Mouse (Mus musculus): ENCODE results near the gene Popdc2. TPM values are rescaled to one million over a fixed set of nuclear protein-coding genes. Genes with fewer than 3 reads are reported as not detected.

Popdc2 gene
- total and polyA plus RNA-seq, 2 experiments from 2014 or later = 675 to 982 TPM

DNA sequence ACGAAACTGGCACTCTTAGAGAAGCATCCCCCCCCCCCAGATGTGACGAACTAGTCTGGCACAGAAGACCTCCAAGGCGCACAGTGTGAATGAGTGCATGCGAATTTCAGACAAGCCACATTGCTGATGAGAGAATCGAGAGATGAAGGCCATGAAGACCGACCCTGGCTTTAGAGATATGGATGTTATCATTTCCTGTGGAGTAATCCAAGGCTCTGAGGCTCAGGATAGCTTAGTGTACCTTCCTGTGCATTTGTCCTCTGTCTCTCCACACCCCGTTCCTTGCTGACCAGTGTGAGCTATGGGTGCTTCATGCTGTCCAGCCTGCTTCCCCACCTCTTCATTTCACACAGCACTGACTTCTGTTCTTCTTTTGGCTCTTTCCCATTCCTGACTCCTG lies 13.2 kb downstream of the Popdc2 start:
- H3K9ac ChIP-seq (replicated peaks; ENCODE audit: low read depth, low read length) = peak overlapping the region; percentile 29; the same call in 1 of the 2 replicates
- H3K27ac ChIP-seq (ENCODE audit: low read depth) = peak overlapping the region; percentile 31; the same call in 1 of the 2 replicates
- peak overlapping the region; percentile 29; the same call in 1 of the 2 replicates for H3K4me2 ChIP-seq (ENCODE audit: low read depth, low read length)
- peaks cover 81% of the 10 kb centered on the region for H3K36me3 ChIP-seq (replicated peaks; ENCODE audit: control insufficient read depth, insufficient read depth, low read length)
- TF ChIP-seq EP300 (IDR thresholded peaks at IDR 0.05; ENCODE audit: low read depth) = no peak
- TF ChIP-seq CTCF (IDR thresholded peaks at IDR 0.05; ENCODE audit: low read depth) = no peak
- ATAC-seq (ENCODE audit: insufficient read depth, low read depth) = no peak
- H3K4me3 ChIP-seq (ENCODE audit: low read depth, low read length) = no peak overlapping the region
- H3K27me3 ChIP-seq (ENCODE audit: control insufficient read depth, insufficient read depth, low read length) = no peaks in the 10 kb centered on the region
- peak; percentile 4 for DNase-seq (ENCODE audit: low spot score)
- WGBS = 42% methylated on average over 7 of the region's 7 CpGs
- H3K9me3 ChIP-seq (replicated peaks; ENCODE audit: control insufficient read depth, low read length) = no peaks in the 10 kb centered on the region
- H3K4me1 ChIP-seq (ENCODE audit: control insufficient read depth, insufficient read depth) = peaks cover 29% of the 10 kb centered on the region

DNA sequence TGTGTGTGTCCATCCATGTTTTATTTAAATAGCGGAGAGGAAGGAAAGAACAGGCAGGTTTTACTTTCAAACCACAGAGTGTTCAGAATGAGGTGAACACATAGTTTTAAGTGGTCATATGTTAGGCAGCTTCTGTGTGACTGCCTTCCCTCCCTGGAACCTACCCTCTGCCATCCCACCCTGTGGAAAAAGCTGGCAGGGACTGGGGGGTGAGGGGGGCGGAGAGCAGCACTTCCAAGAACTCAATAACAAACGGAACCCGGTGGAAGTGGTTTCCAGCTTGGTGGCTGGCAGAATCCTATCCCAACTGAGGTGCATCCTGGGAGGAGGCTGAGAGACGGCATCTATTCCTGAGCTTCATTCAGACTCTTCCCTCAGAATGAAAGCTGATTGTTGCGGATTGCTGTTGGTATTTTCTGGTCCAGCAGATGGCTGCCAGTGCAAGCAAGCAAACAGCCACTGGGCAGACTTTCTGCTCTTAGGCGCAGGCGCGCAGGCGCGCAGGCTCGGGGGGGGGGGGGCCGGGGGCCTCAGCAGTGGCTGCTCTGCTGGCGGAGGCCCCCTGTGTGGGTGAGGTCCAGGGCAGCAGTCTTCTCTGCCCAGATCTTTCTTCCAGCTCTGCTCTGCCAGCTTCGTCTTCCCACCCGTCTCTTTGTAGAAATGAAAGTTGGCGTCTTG lies 14.3 kb downstream of the Popdc2 start:
- Histone ChIP-seq H3K9me3 (replicated peaks; ENCODE audit: control insufficient read depth, low read length) (no peaks in the 10 kb centered on the region), H3K36me3 (replicated peaks; ENCODE audit: control insufficient read depth, insufficient read depth, low read length) (peaks cover 70% of the 10 kb centered on the region), H3K4me3 (ENCODE audit: low read depth, low read length) (peak overlapping the region; percentile 19), H3K4me1 (ENCODE audit: control insufficient read depth, insufficient read depth) (peaks cover 17% of the 10 kb centered on the region; the same call in 1 of the 2 replicates), H3K27ac (ENCODE audit: low read depth) (peak overlapping the region; percentile 27), H3K4me2 (ENCODE audit: low read depth, low read length) (peak overlapping the region; percentile 36), H3K27me3 (ENCODE audit: control insufficient read depth, insufficient read depth, low read length) (no peaks in the 10 kb centered on the region), H3K9ac (replicated peaks; ENCODE audit: low read depth, low read length) (0 out of 2 replicates have a peak overlapping the region, but pooled peaks have one; percentile 29)
- WGBS = 29% methylated on average over 17 of the region's 17 CpGs
- TF ChIP-seq CTCF (IDR thresholded peaks at IDR 0.05; ENCODE audit: low read depth) = no peak
- no peak for TF ChIP-seq EP300 (IDR thresholded peaks at IDR 0.05; ENCODE audit: low read depth)
- DNase-seq (ENCODE audit: low spot score) (peak; percentile 64), ATAC-seq (ENCODE audit: insufficient read depth, low read depth) (peak; percentile 24; the same call in 1 of the 2 replicates)

DNA sequence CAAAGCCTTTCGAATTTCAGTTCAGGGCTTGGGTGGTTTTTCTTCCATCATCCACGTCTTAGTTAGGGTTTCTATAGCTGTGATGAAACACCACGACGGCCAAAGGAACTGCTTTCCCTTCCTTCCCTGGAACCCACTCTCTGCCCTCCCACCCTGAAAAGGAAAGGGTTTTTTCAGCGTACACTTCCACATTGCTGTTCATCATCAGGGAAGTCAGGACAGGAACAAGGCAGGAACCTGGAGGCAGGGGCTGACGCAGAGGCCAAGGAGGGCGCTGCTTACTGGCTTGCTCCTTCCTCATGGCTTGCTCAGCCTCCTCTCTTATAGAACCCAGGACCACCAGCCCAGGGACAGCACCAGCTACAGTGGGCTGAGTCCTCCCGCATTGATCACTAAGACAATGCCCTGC lies 14.8 kb downstream of the Popdc2 start:
- H3K9ac ChIP-seq (replicated peaks; ENCODE audit: low read depth, low read length) = 0 out of 2 replicates have a peak overlapping the region, but pooled peaks have one; percentile 29
- ATAC-seq (ENCODE audit: insufficient read depth, low read depth) (0 out of 2 replicates have a peak, but pooled peaks have one; percentile 6), DNase-seq (ENCODE audit: low spot score) (peak; percentile 5)
- H3K9me3 ChIP-seq (replicated peaks; ENCODE audit: control insufficient read depth, low read length) = no peaks in the 10 kb centered on the region
- peaks cover 66% of the 10 kb centered on the region for H3K36me3 ChIP-seq (replicated peaks; ENCODE audit: control insufficient read depth, insufficient read depth, low read length)
- H3K27me3 ChIP-seq (ENCODE audit: control insufficient read depth, insufficient read depth, low read length) = no peaks in the 10 kb centered on the region
- peaks cover 14% of the 10 kb centered on the region; the same call in 1 of the 2 replicates for H3K4me1 ChIP-seq (ENCODE audit: control insufficient read depth, insufficient read depth)
- H3K27ac ChIP-seq (ENCODE audit: low read depth) = peak overlapping the region; percentile 27
- 34% methylated on average over 8 of the region's 8 CpGs for WGBS
- no peak for TF ChIP-seq CTCF (IDR thresholded peaks at IDR 0.05; ENCODE audit: low read depth)
- peak overlapping the region; percentile 36 for H3K4me2 ChIP-seq (ENCODE audit: low read depth, low read length)
- H3K4me3 ChIP-seq (ENCODE audit: low read depth, low read length) = peak overlapping the region; percentile 19

DNA sequence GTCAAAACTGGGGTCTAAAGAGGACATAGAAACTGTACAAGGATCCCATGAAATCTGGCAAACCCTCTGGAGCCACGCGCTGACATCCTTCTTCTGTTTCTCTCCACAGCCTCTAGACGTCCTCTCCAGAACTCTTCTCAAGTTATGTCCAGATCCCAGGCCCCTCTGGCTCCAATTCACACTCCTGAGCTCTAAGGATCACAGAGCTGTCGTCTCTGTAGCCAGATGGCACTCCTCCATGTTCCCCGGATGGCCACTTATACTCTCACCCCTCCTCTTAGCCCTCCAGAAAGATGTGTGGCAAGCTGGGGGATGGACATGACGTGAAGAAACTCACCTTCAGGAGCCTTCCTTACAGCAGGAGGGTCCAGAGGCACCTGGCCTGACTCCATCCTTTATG lies 15.5 kb downstream of the Popdc2 start:
- ATAC-seq (ENCODE audit: insufficient read depth, low read depth) (no peak), DNase-seq (ENCODE audit: low spot score) (peak; percentile 4)
- H3K36me3 ChIP-seq (replicated peaks; ENCODE audit: control insufficient read depth, insufficient read depth, low read length) = peaks cover 61% of the 10 kb centered on the region
- H3K9me3 ChIP-seq (replicated peaks; ENCODE audit: control insufficient read depth, low read length) = no peaks in the 10 kb centered on the region
- 57% methylated on average over 6 of the region's 6 CpGs for WGBS
- no peak overlapping the region for H3K4me3 ChIP-seq (ENCODE audit: low read depth, low read length)
- no peaks in the 10 kb centered on the region for H3K27me3 ChIP-seq (ENCODE audit: control insufficient read depth, insufficient read depth, low read length)
- peaks cover 12% of the 10 kb centered on the region; the same call in 1 of the 2 replicates for H3K4me1 ChIP-seq (ENCODE audit: control insufficient read depth, insufficient read depth)
- TF ChIP-seq EP300 (IDR thresholded peaks at IDR 0.05; ENCODE audit: low read depth) = no peak
- H3K27ac ChIP-seq (ENCODE audit: low read depth) = no peak overlapping the region
- H3K4me2 ChIP-seq (ENCODE audit: low read depth, low read length) = no peak overlapping the region
- no peak overlapping the region for H3K9ac ChIP-seq (replicated peaks; ENCODE audit: low read depth, low read length)

DNA sequence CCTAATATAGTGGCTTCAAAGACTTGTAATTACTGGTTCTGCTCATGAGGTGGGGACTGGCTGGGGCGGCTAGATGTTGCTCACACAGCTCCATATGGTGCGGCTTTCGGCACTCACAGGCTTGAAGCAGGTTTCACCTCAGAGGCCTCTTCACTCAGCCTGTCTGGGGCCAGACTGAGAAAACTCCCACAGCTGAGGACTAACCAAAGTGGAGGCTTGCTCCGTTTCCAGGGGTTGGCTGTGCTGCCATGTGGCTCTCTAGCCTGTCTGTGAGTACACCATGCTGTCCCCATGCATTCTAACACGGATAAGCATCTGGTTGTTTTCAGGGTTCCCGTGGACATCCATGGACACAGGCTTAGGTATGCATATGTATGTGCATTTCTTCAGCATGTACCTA lies 16.6 kb downstream of the Popdc2 start:
- WGBS = 69% methylated on average over 6 of the region's 6 CpGs
- TF ChIP-seq CTCF (IDR thresholded peaks at IDR 0.05; ENCODE audit: low read depth) (no peak), EP300 (IDR thresholded peaks at IDR 0.05; ENCODE audit: low read depth) (no peak)
- Histone ChIP-seq H3K27me3 (ENCODE audit: control insufficient read depth, insufficient read depth, low read length) (no peaks in the 10 kb centered on the region), H3K4me1 (ENCODE audit: control insufficient read depth, insufficient read depth) (peaks cover 12% of the 10 kb centered on the region; the same call in 1 of the 2 replicates), H3K27ac (ENCODE audit: low read depth) (no peak overlapping the region), H3K9ac (replicated peaks; ENCODE audit: low read depth, low read length) (no peak overlapping the region), H3K36me3 (replicated peaks; ENCODE audit: control insufficient read depth, insufficient read depth, low read length) (peaks cover 52% of the 10 kb centered on the region), H3K4me3 (ENCODE audit: low read depth, low read length) (no peak overlapping the region), H3K4me2 (ENCODE audit: low read depth, low read length) (no peak overlapping the region), H3K9me3 (replicated peaks; ENCODE audit: control insufficient read depth, low read length) (no peaks in the 10 kb centered on the region)
- peak; percentile 6; the same call in 1 of the 2 replicates for ATAC-seq (ENCODE audit: insufficient read depth, low read depth)
- peak; percentile 5 for DNase-seq (ENCODE audit: low spot score)

All from heart, postnatal 0 days (tissue).